ENCODE assay signal across 9 mouse cellular contexts in genomic region chr13:15588278-15589272, GRCm38 (mm10).
DNase-seq lines count a peak whose midpoint lies in the region; ATAC-seq and TF ChIP-seq lines count a peak whose summit lies in the region.
"Had no signal": no experiment of that assay in that cellular context is flagged by ENCODE, and none has a peak within 500 bp of the region (broad histone marks: within the 10 kb centered on the region; RNA-seq: fewer than 3 reads in every experiment).

No protein-coding gene starts in this region.

- no peaks in the 10 kb centered on the region for H3K9me3 ChIP-seq in midbrain, postnatal 0 days (ENCODE audit: low read length)
- H3K9me3 ChIP-seq in midbrain, embryonic 16.5 days (replicated peaks; ENCODE audit: control insufficient read depth, low read length, poor library complexity, severe bottlenecking) = no peaks in the 10 kb centered on the region
- H3K9me3 ChIP-seq: heart, embryonic 15.5 days had no signal

- TF ChIP-seq CTCF in midbrain, postnatal 0 days (IDR thresholded peaks at IDR 0.05) = no peak

- no peak overlapping the region for H3K9ac ChIP-seq in midbrain, postnatal 0 days (replicated peaks; ENCODE audit: low read length, poor library complexity, severe bottlenecking)
- H3K9ac ChIP-seq in midbrain, embryonic 16.5 days (ENCODE audit: low read depth, low read length) = no peak overlapping the region
- H3K9ac ChIP-seq: heart, embryonic 15.5 days had no signal

- 75% methylated on average over 16 of the region's 16 CpGs for WGBS in midbrain, postnatal 0 days
- 79% methylated on average over 16 of the region's 16 CpGs for WGBS in midbrain, embryonic 16.5 days

- H3K27ac ChIP-seq in midbrain, postnatal 0 days (ENCODE audit: low read depth, low read length) = no peak overlapping the region
- no peak overlapping the region for H3K27ac ChIP-seq in midbrain, embryonic 16.5 days (ENCODE audit: low read length)
- H3K27ac ChIP-seq: heart, embryonic 15.5 days had no signal

- H3K4me2 ChIP-seq in midbrain, postnatal 0 days (ENCODE audit: low read depth, low read length, poor library complexity, severe bottlenecking) = no peak overlapping the region
- H3K4me2 ChIP-seq in midbrain, embryonic 16.5 days (ENCODE audit: low read length) = no peak overlapping the region
- H3K4me2 ChIP-seq: heart, embryonic 15.5 days had no signal

- no peaks in the 10 kb centered on the region for H3K36me3 ChIP-seq in midbrain, postnatal 0 days (ENCODE audit: insufficient read depth, low read length)
- H3K36me3 ChIP-seq in midbrain, embryonic 16.5 days (ENCODE audit: control insufficient read depth, insufficient read depth, low read length) = no peaks in the 10 kb centered on the region
- H3K36me3 ChIP-seq: heart, embryonic 15.5 days had no signal

- H3K4me1 ChIP-seq in midbrain, postnatal 0 days (ENCODE audit: insufficient read depth, low read length) = no peaks in the 10 kb centered on the region
- no peaks in the 10 kb centered on the region for H3K4me1 ChIP-seq in midbrain, embryonic 16.5 days (ENCODE audit: control insufficient read depth, insufficient read depth, low read length)

- H3K4me3 ChIP-seq in midbrain, postnatal 0 days (ENCODE audit: low read depth, low read length) = no peak overlapping the region
- H3K4me3 ChIP-seq in midbrain, embryonic 16.5 days (ENCODE audit: low read depth, low read length) = no peak overlapping the region
- H3K4me3 ChIP-seq: heart, embryonic 15.5 days had no signal

- DNase-seq in adrenal gland, postnatal 10 days = peak; percentile 19
- no peak for DNase-seq in adrenal gland, adult 18-20 months (ENCODE audit: low spot score in 2 of 2)
- peak; percentile 60 for DNase-seq in midbrain, postnatal 0 days (ENCODE audit: low spot score)
- peak; percentile 47 to 54 for DNase-seq in kidney, postnatal 36 days
- DNase-seq in right cerebral cortex, adult 18-20 months = peak; percentile 48
- DNase-seq in testis, postnatal 10 days (ENCODE audit: low spot score) = no peak
- DNase-seq in ovary, postnatal 10 days (ENCODE audit: low spot score) = no peak

- no peak for ATAC-seq in midbrain, postnatal 0 days (ENCODE audit: low FRiP score)
- no peak for ATAC-seq in midbrain, embryonic 16.5 days

- no peaks in the 10 kb centered on the region for H3K27me3 ChIP-seq in midbrain, postnatal 0 days (ENCODE audit: insufficient read depth, low read length)
- H3K27me3 ChIP-seq in midbrain, embryonic 16.5 days (ENCODE audit: control insufficient read depth, insufficient read depth, low read depth, low read length) = no peaks in the 10 kb centered on the region

Comparison
In these comparisons a context has a peak if more than half of its experiments do, and no peak if none do; other contexts are left out.
1. DNase-seq: peak in adrenal gland, postnatal 10 days (single experiment), midbrain, postnatal 0 days (single experiment), kidney, postnatal 36 days (2 of 2) and right cerebral cortex, adult 18-20 months (single experiment); none in adrenal gland, adult 18-20 months (0 of 2), testis, postnatal 10 days (single experiment) and ovary, postnatal 10 days (single experiment).